Mouse (Mus musculus): ENCODE measurements at regions not wholly inside any gene's neighbourhood (a gene's known extent, or its start where the extent isn't known, plus 50 kb on each side); places are given as distances from the start of the nearest gene placed in this dataset.

GRCm38 (mm10) chr4:55924974-55925373 is 392.7 kb upstream of the Klf4 start:
- no peak for DNase-seq

- DNase-seq = no peak
Measured at GRCm38 (mm10) chr4:55921217-55921616, 389.0 kb upstream of the Klf4 start.

- no peak for DNase-seq
Measured at GRCm38 (mm10) chr4:55894116-55894885, 362.0 kb upstream of the Klf4 start.

- no peak for DNase-seq
Measured at GRCm38 (mm10) chr4:55891656-55892055, 359.4 kb upstream of the Klf4 start.

- no peak for DNase-seq
Measured at GRCm38 (mm10) chr4:55887581-55887980, 355.3 kb upstream of the Klf4 start.

GRCm38 (mm10) chr4:55882541-55882940 is 350.3 kb upstream of the Klf4 start:
- no peak for DNase-seq

- DNase-seq = no peak
Measured at GRCm38 (mm10) chr4:55875304-55875703, 343.0 kb upstream of the Klf4 start.

- no peak for DNase-seq
Measured at GRCm38 (mm10) chr4:55874875-55875274, 342.6 kb upstream of the Klf4 start.

- no peak for DNase-seq
Measured at GRCm38 (mm10) chr4:55874276-55874675, 342.0 kb upstream of the Klf4 start.

GRCm38 (mm10) chr4:55860055-55860454 is 327.8 kb upstream of the Klf4 start:
- DNase-seq = no peak

- DNase-seq = no peak
Measured at GRCm38 (mm10) chr4:55859211-55859761, 327.0 kb upstream of the Klf4 start.

- DNase-seq = no peak
Measured at GRCm38 (mm10) chr4:55851430-55851829, 319.2 kb upstream of the Klf4 start.

- DNase-seq = no peak
Measured at GRCm38 (mm10) chr4:55851027-55851426, 318.8 kb upstream of the Klf4 start.

GRCm38 (mm10) chr4:55843727-55844401 is 311.6 kb upstream of the Klf4 start:
- DNase-seq = no peak

GRCm38 (mm10) chr4:55838568-55838967 is 306.3 kb upstream of the Klf4 start:
- no peak for DNase-seq

GRCm38 (mm10) chr4:55824047-55824760 is 291.9 kb upstream of the Klf4 start:
- DNase-seq = no peak

- DNase-seq = no peak
Measured at GRCm38 (mm10) chr4:55823583-55823982, 291.3 kb upstream of the Klf4 start.

- DNase-seq = no peak
Measured at GRCm38 (mm10) chr4:55817035-55817818, 285.0 kb upstream of the Klf4 start.

- no peak for DNase-seq
Measured at GRCm38 (mm10) chr4:55815832-55816231, 283.6 kb upstream of the Klf4 start.

GRCm38 (mm10) chr4:55812846-55813245 is 280.6 kb upstream of the Klf4 start:
- DNase-seq = no peak

- no peak for DNase-seq
Measured at GRCm38 (mm10) chr4:55811656-55812055, 279.4 kb upstream of the Klf4 start.

GRCm38 (mm10) chr4:55808501-55808900 is 276.2 kb upstream of the Klf4 start:
- no peak for DNase-seq

GRCm38 (mm10) chr4:55806799-55807198 is 274.5 kb upstream of the Klf4 start:
- DNase-seq = no peak

Data from right cerebral cortex, postnatal 25 days (tissue).